Mouse (Mus musculus): ENCODE measurements around the gene Spns3. TPM values are rescaled to one million over a fixed set of nuclear protein-coding genes. Genes with fewer than 3 reads are reported as not detected.

Spns3 gene
- polyA plus RNA-seq, 1 experiment from 2014 or later, result 0.17 TPM

- H3K4me3 ChIP-seq (ENCODE audit: low read depth, low read length), result no peak overlapping the region
- 0 out of 2 replicates have a peak, but pooled peaks cover 3% of the 10 kb centered on the region for H3K4me1 ChIP-seq (ENCODE audit: control insufficient read depth, insufficient read depth, low read length)
- no peak for ATAC-seq (replicated peaks; ENCODE audit: insufficient number of reproducible peaks, low FRiP score, low TSS enrichment)
- no peak overlapping the region for H3K27ac ChIP-seq (ENCODE audit: low read depth, low read length)
- 66% methylated on average over 3 of the region's 3 CpGs for WGBS (ENCODE audit: insufficient replicate concordance)
- H3K9ac ChIP-seq (ENCODE audit: low read depth, low read length), result no peak overlapping the region
- no peaks in the 10 kb centered on the region for H3K36me3 ChIP-seq (ENCODE audit: control insufficient read depth, insufficient read depth, low read length)
- H3K9me3 ChIP-seq (replicated peaks; ENCODE audit: control insufficient read depth, low read length), result peaks cover 3% of the 10 kb centered on the region; the same call in 1 of the 2 replicates
- H3K27me3 ChIP-seq (ENCODE audit: control insufficient read depth, insufficient read depth, low read length), result no peaks in the 10 kb centered on the region
- no peak overlapping the region for H3K4me2 ChIP-seq
These were observed 17.4 kb downstream of the Spns3 start for GRCm38 (mm10) chr11:72532890-72533289.

GRCm38 (mm10) chr11:72531632-72532031, 18.7 kb downstream of the Spns3 start:
- Histone ChIP-seq H3K4me2 (no peak overlapping the region), H3K4me1 (ENCODE audit: control insufficient read depth, insufficient read depth, low read length) (0 out of 2 replicates have a peak, but pooled peaks cover 3% of the 10 kb centered on the region), H3K27ac (ENCODE audit: low read depth, low read length) (no peak overlapping the region), H3K4me3 (ENCODE audit: low read depth, low read length) (no peak overlapping the region), H3K36me3 (ENCODE audit: control insufficient read depth, insufficient read depth, low read length) (no peaks in the 10 kb centered on the region), H3K9me3 (replicated peaks; ENCODE audit: control insufficient read depth, low read length) (peaks cover 3% of the 10 kb centered on the region; the same call in 1 of the 2 replicates), H3K9ac (ENCODE audit: low read depth, low read length) (no peak overlapping the region), H3K27me3 (ENCODE audit: control insufficient read depth, insufficient read depth, low read length) (no peaks in the 10 kb centered on the region)
- WGBS (ENCODE audit: insufficient replicate concordance), result 67% methylated on average over 1 of the region's 1 CpGs
- no peak for ATAC-seq (replicated peaks; ENCODE audit: insufficient number of reproducible peaks, low FRiP score, low TSS enrichment)

DNA sequence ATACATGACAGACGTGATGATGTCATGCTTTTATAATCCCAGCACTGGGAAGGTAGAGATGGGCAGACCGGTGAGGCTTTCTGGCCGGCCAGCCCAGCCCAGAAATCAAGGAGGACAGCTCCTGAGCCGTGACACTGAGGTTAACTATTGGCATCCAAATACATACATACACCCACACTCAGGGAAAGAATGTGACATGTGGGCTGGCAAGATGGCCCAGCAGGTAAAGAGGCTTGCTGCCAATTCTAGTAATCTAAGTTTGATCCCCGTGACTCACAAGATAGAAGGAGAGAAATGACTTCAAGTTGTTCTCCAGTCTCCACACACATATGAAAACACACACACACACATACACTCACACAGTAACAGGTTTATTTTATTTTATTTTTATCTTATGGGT, 19.2 kb downstream of the Spns3 start:
- Histone ChIP-seq H3K9ac (ENCODE audit: low read depth, low read length) (no peak overlapping the region), H3K27me3 (ENCODE audit: control insufficient read depth, insufficient read depth, low read length) (no peaks in the 10 kb centered on the region), H3K4me1 (ENCODE audit: control insufficient read depth, insufficient read depth, low read length) (no peaks in the 10 kb centered on the region), H3K27ac (ENCODE audit: low read depth, low read length) (no peak overlapping the region), H3K4me2 (no peak overlapping the region), H3K4me3 (ENCODE audit: low read depth, low read length) (no peak overlapping the region), H3K9me3 (replicated peaks; ENCODE audit: control insufficient read depth, low read length) (peaks cover 3% of the 10 kb centered on the region; the same call in 1 of the 2 replicates), H3K36me3 (ENCODE audit: control insufficient read depth, insufficient read depth, low read length) (no peaks in the 10 kb centered on the region)
- 70% methylated on average over 5 of the region's 5 CpGs for WGBS (ENCODE audit: insufficient replicate concordance)
- no peak for ATAC-seq (replicated peaks; ENCODE audit: insufficient number of reproducible peaks, low FRiP score, low TSS enrichment)

GRCm38 (mm10) chr11:72526190-72526589, 24.1 kb downstream of the Spns3 start:
- H3K4me1 ChIP-seq (ENCODE audit: control insufficient read depth, insufficient read depth, low read length), result no peaks in the 10 kb centered on the region
- no peak overlapping the region for H3K4me2 ChIP-seq
- no peak overlapping the region for H3K9ac ChIP-seq (ENCODE audit: low read depth, low read length)
- ATAC-seq (replicated peaks; ENCODE audit: insufficient number of reproducible peaks, low FRiP score, low TSS enrichment), result no peak
- no peaks in the 10 kb centered on the region for H3K36me3 ChIP-seq (ENCODE audit: control insufficient read depth, insufficient read depth, low read length)
- no peaks in the 10 kb centered on the region for H3K27me3 ChIP-seq (ENCODE audit: control insufficient read depth, insufficient read depth, low read length)
- no peak overlapping the region for H3K4me3 ChIP-seq (ENCODE audit: low read depth, low read length)
- WGBS (ENCODE audit: insufficient replicate concordance), result 78% methylated on average over 4 of the region's 4 CpGs
- no peak overlapping the region for H3K27ac ChIP-seq (ENCODE audit: low read depth, low read length)
- H3K9me3 ChIP-seq (replicated peaks; ENCODE audit: control insufficient read depth, low read length), result no peaks in the 10 kb centered on the region

DNA sequence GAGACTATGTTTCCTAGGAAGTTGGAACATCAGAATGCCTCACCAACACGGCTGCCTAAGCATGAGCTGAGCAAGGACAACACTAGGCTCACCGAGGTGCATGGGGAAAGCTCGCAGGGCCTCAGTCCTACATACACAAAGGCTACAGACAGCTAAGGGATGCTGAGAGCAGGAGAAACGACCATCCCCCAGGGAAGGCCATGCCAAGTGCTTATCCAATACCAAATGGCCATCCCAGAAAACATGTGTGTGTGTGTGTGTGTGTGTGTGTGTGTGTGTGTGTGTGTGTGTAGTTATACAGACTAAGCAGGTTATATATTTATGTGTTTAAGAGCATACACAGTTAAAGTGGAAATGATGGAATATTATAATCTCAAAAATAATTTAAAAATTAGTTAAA, 26.6 kb downstream of the Spns3 start:
- H3K27ac ChIP-seq (ENCODE audit: low read depth, low read length), result no peak overlapping the region
- no peak overlapping the region for H3K4me3 ChIP-seq (ENCODE audit: low read depth, low read length)
- H3K4me2 ChIP-seq, result no peak overlapping the region
- H3K27me3 ChIP-seq (ENCODE audit: control insufficient read depth, insufficient read depth, low read length), result no peaks in the 10 kb centered on the region
- no peak overlapping the region for H3K9ac ChIP-seq (ENCODE audit: low read depth, low read length)
- WGBS (ENCODE audit: insufficient replicate concordance), result 60% methylated on average over 4 of the region's 4 CpGs
- H3K4me1 ChIP-seq (ENCODE audit: control insufficient read depth, insufficient read depth, low read length), result no peaks in the 10 kb centered on the region
- ATAC-seq (replicated peaks; ENCODE audit: insufficient number of reproducible peaks, low FRiP score, low TSS enrichment), result no peak
- no peaks in the 10 kb centered on the region for H3K9me3 ChIP-seq (replicated peaks; ENCODE audit: control insufficient read depth, low read length)
- H3K36me3 ChIP-seq (ENCODE audit: control insufficient read depth, insufficient read depth, low read length), result no peaks in the 10 kb centered on the region

DNA sequence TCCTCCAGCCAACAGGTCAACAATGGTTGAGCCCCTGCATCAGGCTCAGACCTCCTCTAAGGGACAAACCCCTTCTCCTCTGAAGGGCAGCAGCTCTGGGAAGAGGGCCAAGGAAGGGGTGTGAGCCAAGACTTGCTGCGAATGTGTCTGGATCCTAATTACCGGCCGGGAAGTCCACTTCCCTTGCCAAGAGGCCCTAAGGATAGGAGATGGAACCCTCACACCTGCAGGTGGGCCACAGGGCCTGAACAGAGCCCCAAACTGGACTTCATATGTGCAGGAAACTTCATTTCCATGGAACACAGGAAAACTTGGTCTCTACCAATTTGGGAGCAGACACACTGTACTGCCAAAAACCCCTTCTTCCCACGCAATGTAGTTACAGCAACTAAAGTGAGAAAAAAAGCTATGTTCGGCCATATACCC, 27.7 kb downstream of the Spns3 start:
- Histone ChIP-seq H3K36me3 (ENCODE audit: control insufficient read depth, insufficient read depth, low read length) (no peaks in the 10 kb centered on the region), H3K4me3 (ENCODE audit: low read depth, low read length) (no peak overlapping the region), H3K4me2 (no peak overlapping the region), H3K27ac (ENCODE audit: low read depth, low read length) (no peak overlapping the region), H3K27me3 (ENCODE audit: control insufficient read depth, insufficient read depth, low read length) (no peaks in the 10 kb centered on the region), H3K9me3 (replicated peaks; ENCODE audit: control insufficient read depth, low read length) (no peaks in the 10 kb centered on the region), H3K4me1 (ENCODE audit: control insufficient read depth, insufficient read depth, low read length) (no peaks in the 10 kb centered on the region), H3K9ac (ENCODE audit: low read depth, low read length) (no peak overlapping the region)
- no peak for ATAC-seq (replicated peaks; ENCODE audit: insufficient number of reproducible peaks, low FRiP score, low TSS enrichment)
- 80% methylated on average over 5 of the region's 5 CpGs for WGBS (ENCODE audit: insufficient replicate concordance)

DNA sequence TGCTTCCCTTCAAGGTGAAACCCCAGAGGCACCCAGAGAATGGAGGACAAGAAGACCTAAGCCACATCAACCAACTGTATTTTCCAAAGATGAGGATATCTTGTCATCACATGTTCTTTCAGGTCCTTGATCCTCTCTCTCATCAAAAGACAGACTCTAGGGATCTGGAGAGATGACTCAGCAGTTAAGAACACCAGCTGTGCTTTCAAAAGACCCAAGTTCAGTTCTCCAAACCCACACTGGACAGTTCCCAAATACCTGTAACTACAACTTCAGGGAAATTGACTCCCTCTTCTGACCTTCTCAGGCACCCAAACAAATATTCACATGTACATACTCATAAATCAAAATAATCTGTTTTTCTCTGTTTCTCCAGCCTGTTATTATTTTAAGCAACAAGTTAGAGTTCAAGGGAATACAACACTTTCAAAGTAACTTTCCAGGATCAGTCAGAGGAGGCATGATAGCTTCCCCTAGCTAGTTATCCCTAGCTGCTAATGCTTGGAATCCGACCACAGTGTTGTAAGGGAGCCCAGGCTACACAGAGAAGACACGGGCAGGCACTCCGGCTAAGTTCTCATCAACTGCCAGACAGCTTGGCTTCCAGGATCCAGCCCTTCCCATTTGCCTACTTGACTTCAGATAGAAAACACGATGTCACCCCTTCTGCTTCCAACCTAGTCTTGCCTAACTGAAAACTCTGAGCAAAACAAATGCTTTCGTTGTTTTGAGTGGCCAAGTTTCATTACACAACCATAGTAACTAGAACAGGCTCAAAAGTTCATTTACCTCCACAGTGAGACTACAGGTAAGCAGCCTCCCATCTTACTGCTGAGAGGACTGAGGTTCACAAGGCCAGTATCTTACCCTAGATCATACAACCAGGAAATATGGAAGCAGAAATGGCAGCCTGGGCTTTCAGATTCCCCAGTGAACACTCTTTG, 28.4 kb downstream of the Spns3 start:
- no peaks in the 10 kb centered on the region for H3K27me3 ChIP-seq (ENCODE audit: control insufficient read depth, insufficient read depth, low read length)
- no peak for ATAC-seq (replicated peaks; ENCODE audit: insufficient number of reproducible peaks, low FRiP score, low TSS enrichment)
- H3K9ac ChIP-seq (ENCODE audit: low read depth, low read length), result no peak overlapping the region
- no peaks in the 10 kb centered on the region for H3K9me3 ChIP-seq (replicated peaks; ENCODE audit: control insufficient read depth, low read length)
- H3K4me2 ChIP-seq, result no peak overlapping the region
- H3K27ac ChIP-seq (ENCODE audit: low read depth, low read length), result no peak overlapping the region
- 67% methylated on average over 5 of the region's 5 CpGs for WGBS (ENCODE audit: insufficient replicate concordance)
- no peaks in the 10 kb centered on the region for H3K4me1 ChIP-seq (ENCODE audit: control insufficient read depth, insufficient read depth, low read length)
- no peak overlapping the region for H3K4me3 ChIP-seq (ENCODE audit: low read depth, low read length)
- no peaks in the 10 kb centered on the region for H3K36me3 ChIP-seq (ENCODE audit: control insufficient read depth, insufficient read depth, low read length)

GRCm38 (mm10) chr11:72519895-72520294, 30.4 kb downstream of the Spns3 start:
- Histone ChIP-seq H3K27me3 (ENCODE audit: control insufficient read depth, insufficient read depth, low read length) (no peaks in the 10 kb centered on the region), H3K9ac (ENCODE audit: low read depth, low read length) (no peak overlapping the region), H3K9me3 (replicated peaks; ENCODE audit: control insufficient read depth, low read length) (no peaks in the 10 kb centered on the region), H3K36me3 (ENCODE audit: control insufficient read depth, insufficient read depth, low read length) (no peaks in the 10 kb centered on the region), H3K27ac (ENCODE audit: low read depth, low read length) (no peak overlapping the region), H3K4me3 (ENCODE audit: low read depth, low read length) (no peak overlapping the region), H3K4me1 (ENCODE audit: control insufficient read depth, insufficient read depth, low read length) (no peaks in the 10 kb centered on the region), H3K4me2 (no peak overlapping the region)
- ATAC-seq (replicated peaks; ENCODE audit: insufficient number of reproducible peaks, low FRiP score, low TSS enrichment), result no peak
- 62% methylated on average over 3 of the region's 3 CpGs for WGBS (ENCODE audit: insufficient replicate concordance)

DNA sequence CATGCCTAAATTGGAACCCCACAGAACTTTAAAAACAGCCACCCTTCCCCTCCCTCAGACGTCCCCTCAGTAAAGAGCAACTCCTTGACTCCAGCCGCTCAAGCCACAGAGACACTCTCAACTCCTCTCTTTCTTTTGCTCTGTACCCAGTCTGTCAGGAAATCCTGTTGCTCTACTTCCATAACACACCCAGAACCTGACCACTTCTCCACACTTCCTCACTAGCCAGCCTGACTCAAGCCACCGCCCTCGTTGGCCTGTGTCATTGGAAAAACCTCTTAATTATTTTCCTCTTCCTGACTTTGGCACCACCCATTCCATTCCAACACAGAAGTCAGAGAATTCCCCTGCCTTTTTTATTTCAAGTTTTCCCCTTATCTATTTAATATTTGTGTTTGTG, 31.1 kb downstream of the Spns3 start:
- WGBS (ENCODE audit: insufficient replicate concordance), result 71% methylated on average over 4 of the region's 4 CpGs
- Histone ChIP-seq H3K27ac (ENCODE audit: low read depth, low read length) (no peak overlapping the region), H3K4me3 (ENCODE audit: low read depth, low read length) (no peak overlapping the region), H3K4me1 (ENCODE audit: control insufficient read depth, insufficient read depth, low read length) (no peaks in the 10 kb centered on the region), H3K9ac (ENCODE audit: low read depth, low read length) (no peak overlapping the region), H3K9me3 (replicated peaks; ENCODE audit: control insufficient read depth, low read length) (no peaks in the 10 kb centered on the region), H3K27me3 (ENCODE audit: control insufficient read depth, insufficient read depth, low read length) (no peaks in the 10 kb centered on the region), H3K36me3 (ENCODE audit: control insufficient read depth, insufficient read depth, low read length) (no peaks in the 10 kb centered on the region), H3K4me2 (no peak overlapping the region)
- no peak for ATAC-seq (replicated peaks; ENCODE audit: insufficient number of reproducible peaks, low FRiP score, low TSS enrichment)

All from heart, embryonic 11.5 days (tissue).